Mouse (Mus musculus): ENCODE measurements around the gene Faf2.

Gene Faf2

GRCm38 (mm10) chr13:54621155-54621932 lies at the start of gene Faf2:
TSS of gene Faf2 (plus strand) at chr13:54621784.
- peak; percentile 98 to 99 for DNase-seq (ENCODE audit: low spot score in 2 of 2)

- no peak for DNase-seq (ENCODE audit: low spot score in 2 of 2)
These were observed 49.0 kb upstream of the Faf2 start for GRCm38 (mm10) chr13:54572621-54573020.

GRCm38 (mm10) chr13:54574854-54575481 lies 46.6 kb upstream of the Faf2 start, which contains the start of gene Arl10:
TSS of gene Arl10 (plus strand) at chr13:54575015.
- peak; percentile 40 to 71 for DNase-seq (ENCODE audit: low spot score in 2 of 2)

- peak in 1 of 2 experiments; percentile 21 for DNase-seq (ENCODE audit: low spot score in 2 of 2)
These were observed 46.1 kb upstream of the Faf2 start for GRCm38 (mm10) chr13:54575489-54575888.

GRCm38 (mm10) chr13:54577652-54578507 lies 43.7 kb upstream of the Faf2 start:
- DNase-seq (ENCODE audit: low spot score in 2 of 2), result peak in 1 of 2 experiments; percentile 55

GRCm38 (mm10) chr13:54581385-54581784 lies 40.2 kb upstream of the Faf2 start:
- DNase-seq (ENCODE audit: low spot score in 2 of 2), result no peak

- no peak for DNase-seq (ENCODE audit: low spot score in 2 of 2)
These were observed 39.5 kb upstream of the Faf2 start for GRCm38 (mm10) chr13:54582126-54582525.

GRCm38 (mm10) chr13:54582860-54583259 lies 38.7 kb upstream of the Faf2 start:
- no peak for DNase-seq (ENCODE audit: low spot score in 2 of 2)

GRCm38 (mm10) chr13:54585831-54586230 lies 35.8 kb upstream of the Faf2 start:
- DNase-seq (ENCODE audit: low spot score in 2 of 2), result no peak

GRCm38 (mm10) chr13:54589414-54589995 lies 32.1 kb upstream of the Faf2 start:
- DNase-seq (ENCODE audit: low spot score in 2 of 2), result no peak

GRCm38 (mm10) chr13:54589996-54590951 lies 31.3 kb upstream of the Faf2 start, which contains the start of the genes Nop16 and Higd2a:
TSS of gene Nop16 (minus strand) at chr13:54590090.
TSS of gene Higd2a (plus strand) at chr13:54590207.
- peak; percentile 90 to 97 for DNase-seq (ENCODE audit: low spot score in 2 of 2)

- DNase-seq (ENCODE audit: low spot score in 2 of 2), result no peak
These were observed 29.7 kb upstream of the Faf2 start for GRCm38 (mm10) chr13:54591776-54592356.

GRCm38 (mm10) chr13:54593617-54594016 lies 28.0 kb upstream of the Faf2 start:
- no peak for DNase-seq (ENCODE audit: low spot score in 2 of 2)

GRCm38 (mm10) chr13:54596107-54596690 lies 25.4 kb upstream of the Faf2 start:
- DNase-seq (ENCODE audit: low spot score in 2 of 2), result no peak

- DNase-seq (ENCODE audit: low spot score in 2 of 2), result no peak
These were observed 24.7 kb upstream of the Faf2 start for GRCm38 (mm10) chr13:54596870-54597269.

- no peak for DNase-seq (ENCODE audit: low spot score in 2 of 2)
These were observed 22.9 kb upstream of the Faf2 start for GRCm38 (mm10) chr13:54598622-54599143.

GRCm38 (mm10) chr13:54602639-54603111 lies 18.9 kb upstream of the Faf2 start:
- DNase-seq (ENCODE audit: low spot score in 2 of 2), result no peak

GRCm38 (mm10) chr13:54603501-54603900 lies 18.1 kb upstream of the Faf2 start:
- no peak for DNase-seq (ENCODE audit: low spot score in 2 of 2)

GRCm38 (mm10) chr13:54604221-54604620 lies 17.4 kb upstream of the Faf2 start:
- no peak for DNase-seq (ENCODE audit: low spot score in 2 of 2)
